Mouse (Mus musculus): ENCODE measurements around the gene Spg7. TPM values are rescaled to one million over a fixed set of nuclear protein-coding genes. Genes with fewer than 3 reads are reported as not detected.
"Not testable (repeated sequence)": the region's sequence is repeated elsewhere in the genome, so short reads cannot be mapped to it uniquely, and the experiment has no call there.

The Spg7 gene
- polyA plus RNA-seq, 1 experiment from 2014 or later = 60.1 TPM

- WGBS = under 1% methylated on average over 59 of the region's 60 CpGs
- no peaks in the 10 kb centered on the region for H3K36me3 ChIP-seq
These were observed 21.0 kb upstream of the Spg7 start for GRCm38 (mm10) chr8:123041774-123042105.

GRCm38 (mm10) chr8:123042158-123042973, 20.4 kb upstream of the Spg7 start, which contains the start of gene Ankrd11:
Gene Ankrd11, minus strand, starts transcription at chr8:123042277.
- ATAC-seq (replicated peaks; ENCODE audit: insufficient number of reproducible peaks, insufficient read depth, low FRiP score, low read depth) = peak; percentile 97
- H3K4me3 ChIP-seq = peak within 1 kb of the TSS; percentile 91
- peak within 1 kb of the TSS; percentile 99 for H3K27ac ChIP-seq
- H3K9ac ChIP-seq = peak within 1 kb of the TSS; percentile 96
- no peaks in the 10 kb centered on the region for H3K9me3 ChIP-seq (replicated peaks)
- peak within 1 kb of the TSS; percentile 78 for H3K4me2 ChIP-seq
- H3K4me1 ChIP-seq (replicated peaks) = peaks cover 40% of the 10 kb centered on the region
- WGBS = 0% methylated on average over 77 of the region's 91 CpGs
- no peaks in the 10 kb centered on the region for H3K27me3 ChIP-seq
- H3K36me3 ChIP-seq = no peaks in the 10 kb centered on the region

More at GRCm38 (mm10) chr8:123041774-123042105, 21.0 kb upstream of the Spg7 start:
- peak overlapping the region; percentile 89 for H3K27ac ChIP-seq
- H3K27me3 ChIP-seq = no peaks in the 10 kb centered on the region
- peak overlapping the region; percentile 78 for H3K4me2 ChIP-seq
- peaks cover 46% of the 10 kb centered on the region for H3K4me1 ChIP-seq (replicated peaks)
- ATAC-seq (replicated peaks; ENCODE audit: insufficient number of reproducible peaks, insufficient read depth, low FRiP score, low read depth) = peak; percentile 6
- peak overlapping the region; percentile 96 for H3K9ac ChIP-seq
- peak overlapping the region; percentile 91 for H3K4me3 ChIP-seq
- H3K9me3 ChIP-seq (replicated peaks) = no peaks in the 10 kb centered on the region

- H3K9ac ChIP-seq = peak overlapping the region; percentile 91
- ATAC-seq (replicated peaks; ENCODE audit: insufficient number of reproducible peaks, insufficient read depth, low FRiP score, low read depth) = no peak
- peak overlapping the region; percentile 91 for H3K4me3 ChIP-seq
- no peaks in the 10 kb centered on the region for H3K36me3 ChIP-seq
- H3K4me2 ChIP-seq = peak overlapping the region; percentile 71
- H3K4me1 ChIP-seq (replicated peaks) = peaks cover 34% of the 10 kb centered on the region
- peak overlapping the region; percentile 99 for H3K27ac ChIP-seq
- 16% methylated on average over 22 of the region's 22 CpGs for WGBS
- H3K27me3 ChIP-seq = no peaks in the 10 kb centered on the region
- H3K9me3 ChIP-seq (replicated peaks) = no peaks in the 10 kb centered on the region
These were observed 19.6 kb upstream of the Spg7 start for GRCm38 (mm10) chr8:123042974-123043625.

GRCm38 (mm10) chr8:123043941-123044340, 18.8 kb upstream of the Spg7 start:
- H3K27me3 ChIP-seq = no peaks in the 10 kb centered on the region
- H3K4me1 ChIP-seq (replicated peaks) = peaks cover 28% of the 10 kb centered on the region
- no peak overlapping the region for H3K4me3 ChIP-seq
- H3K9me3 ChIP-seq (replicated peaks) = no peaks in the 10 kb centered on the region
- 79% methylated on average over 3 of the region's 3 CpGs for WGBS
- H3K27ac ChIP-seq = no peak overlapping the region
- no peak overlapping the region for H3K4me2 ChIP-seq
- ATAC-seq (replicated peaks; ENCODE audit: insufficient number of reproducible peaks, insufficient read depth, low FRiP score, low read depth) = no peak
- no peaks in the 10 kb centered on the region for H3K36me3 ChIP-seq
- H3K9ac ChIP-seq = no peak overlapping the region

GRCm38 (mm10) chr8:123044743-123045425, 17.9 kb upstream of the Spg7 start:
- H3K27ac ChIP-seq; H3K9me3 ChIP-seq (replicated peaks); ATAC-seq (replicated peaks; ENCODE audit: insufficient number of reproducible peaks, insufficient read depth, low FRiP score, low read depth); H3K36me3 ChIP-seq; H3K27me3 ChIP-seq; H3K4me2 ChIP-seq; H3K9ac ChIP-seq; H3K4me3 ChIP-seq: not testable (repeated sequence)
- 91% methylated on average over 23 of the region's 23 CpGs for WGBS
- H3K4me1 ChIP-seq (replicated peaks) = peaks cover 21% of the 10 kb centered on the region

- 82% methylated on average over 4 of the region's 4 CpGs for WGBS
These were observed 16.0 kb upstream of the Spg7 start for GRCm38 (mm10) chr8:123046706-123047105.

GRCm38 (mm10) chr8:123047827-123048226, 14.9 kb upstream of the Spg7 start:
- 89% methylated on average over 7 of the region's 7 CpGs for WGBS

More at GRCm38 (mm10) chr8:123046706-123047105, 16.0 kb upstream of the Spg7 start:
- no peak for ATAC-seq (replicated peaks; ENCODE audit: insufficient number of reproducible peaks, insufficient read depth, low FRiP score, low read depth)
- H3K4me2 ChIP-seq = no peak overlapping the region
- no peaks in the 10 kb centered on the region for H3K36me3 ChIP-seq
- no peaks in the 10 kb centered on the region for H3K27me3 ChIP-seq
- no peaks in the 10 kb centered on the region for H3K9me3 ChIP-seq (replicated peaks)
- no peak overlapping the region for H3K9ac ChIP-seq
- no peak overlapping the region for H3K27ac ChIP-seq
- peaks cover 10% of the 10 kb centered on the region for H3K4me1 ChIP-seq (replicated peaks)
- H3K4me3 ChIP-seq = no peak overlapping the region

GRCm38 (mm10) chr8:123048402-123048801, 14.3 kb upstream of the Spg7 start:
- Histone ChIP-seq H3K27me3 (no peaks in the 10 kb centered on the region), H3K36me3 (no peaks in the 10 kb centered on the region), H3K27ac (no peak overlapping the region), H3K4me2 (no peak overlapping the region), H3K9ac (no peak overlapping the region), H3K4me3 (no peak overlapping the region), H3K9me3 (replicated peaks) (no peaks in the 10 kb centered on the region), H3K4me1 (replicated peaks) (peaks cover 6% of the 10 kb centered on the region)
- ATAC-seq (replicated peaks; ENCODE audit: insufficient number of reproducible peaks, insufficient read depth, low FRiP score, low read depth) = no peak
- WGBS = 80% methylated on average over 7 of the region's 7 CpGs

More at GRCm38 (mm10) chr8:123047827-123048226, 14.9 kb upstream of the Spg7 start:
- ATAC-seq (replicated peaks; ENCODE audit: insufficient number of reproducible peaks, insufficient read depth, low FRiP score, low read depth) = no peak
- Histone ChIP-seq H3K4me3 (no peak overlapping the region), H3K9me3 (replicated peaks) (no peaks in the 10 kb centered on the region), H3K36me3 (no peaks in the 10 kb centered on the region), H3K27ac (no peak overlapping the region), H3K4me1 (replicated peaks) (peaks cover 10% of the 10 kb centered on the region), H3K4me2 (no peak overlapping the region), H3K27me3 (no peaks in the 10 kb centered on the region), H3K9ac (no peak overlapping the region)

GRCm38 (mm10) chr8:123051458-123051857, 11.3 kb upstream of the Spg7 start:
- WGBS = 45% methylated on average over 5 of the region's 5 CpGs
- no peaks in the 10 kb centered on the region for H3K9me3 ChIP-seq (replicated peaks)
- H3K27me3 ChIP-seq = no peaks in the 10 kb centered on the region
- no peak overlapping the region for H3K9ac ChIP-seq
- ATAC-seq (replicated peaks; ENCODE audit: insufficient number of reproducible peaks, insufficient read depth, low FRiP score, low read depth) = no peak
- H3K27ac ChIP-seq = no peak overlapping the region
- H3K4me1 ChIP-seq (replicated peaks) = no peaks in the 10 kb centered on the region
- no peak overlapping the region for H3K4me3 ChIP-seq
- no peaks in the 10 kb centered on the region for H3K36me3 ChIP-seq
- no peak overlapping the region for H3K4me2 ChIP-seq

- WGBS = 75% methylated on average over 4 of the region's 4 CpGs
- Histone ChIP-seq H3K9ac (0 out of 2 replicates have a peak overlapping the region, but pooled peaks have one; percentile 90), H3K27ac (no peak overlapping the region), H3K4me1 (replicated peaks) (peaks cover 22% of the 10 kb centered on the region), H3K27me3 (no peaks in the 10 kb centered on the region), H3K36me3 (no peaks in the 10 kb centered on the region; the same call in 1 of the 2 replicates), H3K9me3 (replicated peaks) (no peaks in the 10 kb centered on the region), H3K4me3 (peak overlapping the region; percentile 77; the same call in 1 of the 2 replicates), H3K4me2 (peak overlapping the region; percentile 64)
- no peak for ATAC-seq (replicated peaks; ENCODE audit: insufficient number of reproducible peaks, insufficient read depth, low FRiP score, low read depth)
These were observed 1.3 kb downstream of the Spg7 start for GRCm38 (mm10) chr8:123064072-123064471.

- Histone ChIP-seq H3K9me3 (replicated peaks) (no peaks in the 10 kb centered on the region), H3K9ac (peak overlapping the region; percentile 90), H3K27ac (peak overlapping the region; percentile 90), H3K27me3 (no peaks in the 10 kb centered on the region), H3K4me2 (peak overlapping the region; percentile 64), H3K36me3 (no peaks in the 10 kb centered on the region; the same call in 1 of the 2 replicates), H3K4me3 (peak overlapping the region; percentile 77), H3K4me1 (replicated peaks) (peaks cover 22% of the 10 kb centered on the region)
- ATAC-seq (replicated peaks; ENCODE audit: insufficient number of reproducible peaks, insufficient read depth, low FRiP score, low read depth) = 0 out of 2 replicates have a peak, but pooled peaks have one; percentile 12
- 1% methylated on average over 14 of the region's 14 CpGs for WGBS
These were observed 2.1 kb downstream of the Spg7 start for GRCm38 (mm10) chr8:123064809-123065213.

Measured in heart, embryonic 15.5 days (tissue).